Mouse (Mus musculus): ENCODE results near the gene Tnn. TPM values are rescaled to one million over a fixed set of nuclear protein-coding genes. Genes with fewer than 3 reads are reported as not detected.

Tnn gene
- polyA plus RNA-seq, 1 experiment from 2014 or later = not detected

GRCm38 (mm10) chr1:160078882-160079661, 74.3 kb downstream of the Tnn start:
- Histone ChIP-seq H3K27ac (no peak overlapping the region), H3K4me2 (no peak overlapping the region), H3K4me3 (no peak overlapping the region), H3K36me3 (ENCODE audit: poor library complexity, severe bottlenecking) (no peaks in the 10 kb centered on the region), H3K4me1 (no peaks in the 10 kb centered on the region), H3K9me3 (replicated peaks) (no peaks in the 10 kb centered on the region), H3K27me3 (no peaks in the 10 kb centered on the region), H3K9ac (no peak overlapping the region)
- 81% methylated on average over 14 of the region's 14 CpGs for WGBS
- ATAC-seq = no peak

- 52% methylated on average over 7 of the region's 7 CpGs for WGBS
- no peak overlapping the region for H3K4me2 ChIP-seq
Observed at GRCm38 (mm10) chr1:160064547-160065144, 88.7 kb downstream of the Tnn start.

GRCm38 (mm10) chr1:160061725-160062366, 91.5 kb downstream of the Tnn start:
- no peak overlapping the region for H3K4me3 ChIP-seq
- no peaks in the 10 kb centered on the region for H3K4me1 ChIP-seq
- no peaks in the 10 kb centered on the region for H3K27me3 ChIP-seq
- 0 out of 2 replicates have a peak, but pooled peaks cover 2% of the 10 kb centered on the region for H3K9me3 ChIP-seq (replicated peaks)
- H3K36me3 ChIP-seq (ENCODE audit: poor library complexity, severe bottlenecking) = no peaks in the 10 kb centered on the region
- H3K4me2 ChIP-seq = no peak overlapping the region
- no peak for ATAC-seq
- 56% methylated on average over 3 of the region's 3 CpGs for WGBS
- no peak overlapping the region for H3K27ac ChIP-seq
- no peak overlapping the region for H3K9ac ChIP-seq

More at GRCm38 (mm10) chr1:160064547-160065144, 88.7 kb downstream of the Tnn start:
- Histone ChIP-seq H3K4me1 (no peaks in the 10 kb centered on the region), H3K27me3 (no peaks in the 10 kb centered on the region), H3K4me3 (no peak overlapping the region), H3K36me3 (ENCODE audit: poor library complexity, severe bottlenecking) (no peaks in the 10 kb centered on the region), H3K9me3 (replicated peaks) (peaks cover 2% of the 10 kb centered on the region; the same call in 1 of the 2 replicates), H3K27ac (no peak overlapping the region), H3K9ac (no peak overlapping the region)
- ATAC-seq = no peak

- Histone ChIP-seq H3K4me1 (no peaks in the 10 kb centered on the region), H3K9me3 (replicated peaks) (0 out of 2 replicates have a peak, but pooled peaks cover 2% of the 10 kb centered on the region), H3K36me3 (ENCODE audit: poor library complexity, severe bottlenecking) (no peaks in the 10 kb centered on the region), H3K4me3 (no peak overlapping the region), H3K27ac (no peak overlapping the region), H3K9ac (no peak overlapping the region), H3K27me3 (no peaks in the 10 kb centered on the region), H3K4me2 (no peak overlapping the region)
- no peak for ATAC-seq
- 88% methylated on average over 5 of the region's 5 CpGs for WGBS
Observed at GRCm38 (mm10) chr1:160061321-160061720, 92.1 kb downstream of the Tnn start.

- 74% methylated on average over 6 of the region's 6 CpGs for WGBS
- ATAC-seq = no peak
- no peaks in the 10 kb centered on the region for H3K27me3 ChIP-seq
Observed at GRCm38 (mm10) chr1:160060542-160060941, 92.8 kb downstream of the Tnn start.

GRCm38 (mm10) chr1:160059908-160060307, 93.5 kb downstream of the Tnn start:
- H3K4me2 ChIP-seq = no peak overlapping the region
- 0 out of 2 replicates have a peak, but pooled peaks cover 2% of the 10 kb centered on the region for H3K9me3 ChIP-seq (replicated peaks)
- no peaks in the 10 kb centered on the region for H3K4me1 ChIP-seq
- no peak overlapping the region for H3K4me3 ChIP-seq
- H3K9ac ChIP-seq = no peak overlapping the region
- no peaks in the 10 kb centered on the region for H3K36me3 ChIP-seq (ENCODE audit: poor library complexity, severe bottlenecking)
- no peaks in the 10 kb centered on the region for H3K27me3 ChIP-seq
- no peak overlapping the region for H3K27ac ChIP-seq
- 83% methylated on average over 1 of the region's 1 CpGs for WGBS
- ATAC-seq = no peak

More at GRCm38 (mm10) chr1:160060542-160060941, 92.8 kb downstream of the Tnn start:
- H3K27ac ChIP-seq = no peak overlapping the region
- no peak overlapping the region for H3K9ac ChIP-seq
- 0 out of 2 replicates have a peak, but pooled peaks cover 2% of the 10 kb centered on the region for H3K9me3 ChIP-seq (replicated peaks)
- no peak overlapping the region for H3K4me2 ChIP-seq
- no peaks in the 10 kb centered on the region for H3K4me1 ChIP-seq
- H3K4me3 ChIP-seq = no peak overlapping the region
- H3K36me3 ChIP-seq (ENCODE audit: poor library complexity, severe bottlenecking) = no peaks in the 10 kb centered on the region

- Histone ChIP-seq H3K36me3 (ENCODE audit: poor library complexity, severe bottlenecking) (no peaks in the 10 kb centered on the region), H3K4me2 (no peak overlapping the region), H3K4me3 (no peak overlapping the region), H3K27me3 (no peaks in the 10 kb centered on the region), H3K27ac (no peak overlapping the region), H3K9ac (no peak overlapping the region), H3K9me3 (replicated peaks) (0 out of 2 replicates have a peak, but pooled peaks cover 2% of the 10 kb centered on the region), H3K4me1 (no peaks in the 10 kb centered on the region)
- WGBS = 77% methylated on average over 3 of the region's 3 CpGs
- ATAC-seq = no peak
Observed at GRCm38 (mm10) chr1:160057657-160058056, 95.7 kb downstream of the Tnn start.

- H3K4me2 ChIP-seq = no peak overlapping the region
- WGBS = 87% methylated on average over 5 of the region's 5 CpGs
- no peak overlapping the region for H3K27ac ChIP-seq
- no peaks in the 10 kb centered on the region for H3K4me1 ChIP-seq
- no peak for ATAC-seq
- no peaks in the 10 kb centered on the region for H3K9me3 ChIP-seq (replicated peaks)
- no peak overlapping the region for H3K4me3 ChIP-seq
- no peak overlapping the region for H3K9ac ChIP-seq
- H3K36me3 ChIP-seq (ENCODE audit: poor library complexity, severe bottlenecking) = no peaks in the 10 kb centered on the region
- no peaks in the 10 kb centered on the region for H3K27me3 ChIP-seq
Observed at GRCm38 (mm10) chr1:160054366-160055078, 98.9 kb downstream of the Tnn start.

- no peaks in the 10 kb centered on the region for H3K4me1 ChIP-seq
- WGBS = 84% methylated on average over 5 of the region's 5 CpGs
- no peaks in the 10 kb centered on the region for H3K36me3 ChIP-seq (ENCODE audit: poor library complexity, severe bottlenecking)
- H3K9ac ChIP-seq = no peak overlapping the region
- H3K27me3 ChIP-seq = no peaks in the 10 kb centered on the region
- H3K27ac ChIP-seq = no peak overlapping the region
- H3K4me3 ChIP-seq = no peak overlapping the region
- ATAC-seq = no peak
- H3K9me3 ChIP-seq (replicated peaks) = no peaks in the 10 kb centered on the region
- no peak overlapping the region for H3K4me2 ChIP-seq
Observed at GRCm38 (mm10) chr1:160053510-160054305, 99.7 kb downstream of the Tnn start.

- Histone ChIP-seq H3K27ac (no peak overlapping the region), H3K4me1 (no peaks in the 10 kb centered on the region), H3K4me3 (no peak overlapping the region), H3K9ac (no peak overlapping the region), H3K36me3 (ENCODE audit: poor library complexity, severe bottlenecking) (no peaks in the 10 kb centered on the region), H3K4me2 (no peak overlapping the region), H3K27me3 (no peaks in the 10 kb centered on the region), H3K9me3 (replicated peaks) (no peaks in the 10 kb centered on the region)
- WGBS = 89% methylated on average over 2 of the region's 2 CpGs
- ATAC-seq = no peak
Observed at GRCm38 (mm10) chr1:160052556-160053315, 100.6 kb downstream of the Tnn start.

- no peak overlapping the region for H3K27ac ChIP-seq
- no peaks in the 10 kb centered on the region for H3K27me3 ChIP-seq
- no peaks in the 10 kb centered on the region for H3K4me1 ChIP-seq
- H3K4me2 ChIP-seq = no peak overlapping the region
- 91% methylated on average over 6 of the region's 6 CpGs for WGBS
- H3K9ac ChIP-seq = no peak overlapping the region
- no peak overlapping the region for H3K4me3 ChIP-seq
- no peak for ATAC-seq
- no peaks in the 10 kb centered on the region for H3K9me3 ChIP-seq (replicated peaks)
- H3K36me3 ChIP-seq (ENCODE audit: poor library complexity, severe bottlenecking) = no peaks in the 10 kb centered on the region
Observed at GRCm38 (mm10) chr1:160050898-160051297, 102.5 kb downstream of the Tnn start.

Data from forebrain, embryonic 13.5 days (tissue).